Mouse (Mus musculus) lung, embryonic 15.5 days (tissue): ENCODE measurements at regions not wholly inside any gene's neighbourhood (a gene's known extent, or its start where the extent isn't known, plus 50 kb on each side); places are given as distances from the start of the nearest gene placed in this dataset.

Experiments used
- ATAC-seq: fragments of 200-750 bp; cut with Nextera tagmentation; 2 replicates; pipeline ENCODE4 v1.8.0; 2017; ENCODE audit warnings: moderate number of reproducible peaks, borderline replicate concordance; ENCODE audit not compliant: low FRiP score, low TSS enrichment; ENCODE audit errors: extremely low read depth
- H3K27ac ChIP-seq: fragments of 300-500 bp; sonication (generic); 2 replicates; pipeline ENCODE4 v1.5.1; 2015; ENCODE audit warnings: moderate library complexity, mild to moderate bottlenecking, inconsistent platforms
- H3K27me3 ChIP-seq: fragments of 300-500 bp; sonication (generic); 2 replicates; pipeline ENCODE4 v1.6.1; 2015; ENCODE audit warnings: inconsistent platforms
- H3K36me3 ChIP-seq: fragments of 300-500 bp; sonication (generic); 2 replicates; pipeline ENCODE4 v1.6.1; 2015; ENCODE audit warnings: inconsistent platforms
- H3K4me1 ChIP-seq: fragments of 300-500 bp; sonication (generic); 2 replicates; pipeline ENCODE4 v1.6.1; 2015; ENCODE audit warnings: inconsistent platforms
- H3K4me2 ChIP-seq: fragments of 300-500 bp; sonication (generic); 2 replicates; pipeline ENCODE4 v1.6.1; 2015; ENCODE audit warnings: inconsistent platforms, mild to moderate bottlenecking, moderate library complexity
- H3K4me3 ChIP-seq: fragments of 300-500 bp; sonication (generic); 2 replicates; pipeline ENCODE4 v1.5.1; 2015; ENCODE audit warnings: mild to moderate bottlenecking, inconsistent platforms
- H3K9ac ChIP-seq: fragments of 300-500 bp; sonication (generic); 2 replicates; pipeline ENCODE4 v1.6.1; 2015; ENCODE audit warnings: inconsistent platforms
- H3K9me3 ChIP-seq: fragments of 300-500 bp; sonication (generic); 2 replicates; pipeline ENCODE4 v1.6.1; 2016; ENCODE audit warnings: inconsistent platforms
- WGBS: fragments of 180-500 bp; shearing (Covaris S2); methylation state at CpG from one replicate; pipeline ENCODE4 v1.1.7; 2015; 5-methylcytosine and 5-hydroxymethylcytosine counted together

- Histone ChIP-seq H3K27me3 (no peaks in the 10 kb centered on the region), H3K27ac (no peak overlapping the region)
- 70% methylated on average over 5 of the region's 5 CpGs for WGBS
Measured at GRCm38 (mm10) chr7:83060733-83061132, 193.6 kb downstream of the Mex3b start.

GRCm38 (mm10) chr7:83061197-83061893 lies 194.2 kb downstream of the Mex3b start:
- peaks cover 5% of the 10 kb centered on the region; the same call in 1 of the 2 replicates for H3K4me1 ChIP-seq
- H3K36me3 ChIP-seq: no peaks in the 10 kb centered on the region
- no peak overlapping the region for H3K4me3 ChIP-seq
- H3K27me3 ChIP-seq: no peaks in the 10 kb centered on the region
- WGBS: 74% methylated on average over 7 of the region's 7 CpGs
- no peak for ATAC-seq
- no peak overlapping the region for H3K9ac ChIP-seq
- no peak overlapping the region for H3K27ac ChIP-seq
- H3K4me2 ChIP-seq: no peak overlapping the region
- H3K9me3 ChIP-seq: no peaks in the 10 kb centered on the region

More at GRCm38 (mm10) chr7:83060733-83061132, 193.6 kb downstream of the Mex3b start:
- Histone ChIP-seq H3K9ac (no peak overlapping the region), H3K36me3 (no peaks in the 10 kb centered on the region), H3K9me3 (no peaks in the 10 kb centered on the region), H3K4me1 (peaks cover 5% of the 10 kb centered on the region; the same call in 1 of the 2 replicates), H3K4me3 (no peak overlapping the region), H3K4me2 (no peak overlapping the region)
- no peak for ATAC-seq

- WGBS: 86% methylated on average over 6 of the region's 6 CpGs
- H3K4me3 ChIP-seq: no peak overlapping the region
- no peaks in the 10 kb centered on the region for H3K36me3 ChIP-seq
- H3K9me3 ChIP-seq: no peaks in the 10 kb centered on the region
- H3K27ac ChIP-seq: no peak overlapping the region
- ATAC-seq: no peak
- no peak overlapping the region for H3K9ac ChIP-seq
- no peaks in the 10 kb centered on the region for H3K4me1 ChIP-seq
- H3K4me2 ChIP-seq: no peak overlapping the region
- no peaks in the 10 kb centered on the region for H3K27me3 ChIP-seq
Measured at GRCm38 (mm10) chr7:83061894-83062477, 194.9 kb downstream of the Mex3b start.

- Histone ChIP-seq H3K4me1 (no peaks in the 10 kb centered on the region), H3K27me3 (no peaks in the 10 kb centered on the region), H3K9ac (no peak overlapping the region), H3K9me3 (no peaks in the 10 kb centered on the region), H3K27ac (no peak overlapping the region), H3K4me3 (no peak overlapping the region), H3K36me3 (no peaks in the 10 kb centered on the region), H3K4me2 (no peak overlapping the region)
- 74% methylated on average over 3 of the region's 3 CpGs for WGBS
- no peak for ATAC-seq
Measured at GRCm38 (mm10) chr7:83063559-83063958, 196.4 kb downstream of the Mex3b start.

GRCm38 (mm10) chr7:83065341-83065740 lies 198.2 kb downstream of the Mex3b start:
- no peaks in the 10 kb centered on the region for H3K27me3 ChIP-seq
- H3K9ac ChIP-seq: no peak overlapping the region
- no peak overlapping the region for H3K4me2 ChIP-seq
- H3K36me3 ChIP-seq: no peaks in the 10 kb centered on the region
- WGBS: 83% methylated on average over 3 of the region's 3 CpGs
- no peak overlapping the region for H3K27ac ChIP-seq
- no peaks in the 10 kb centered on the region for H3K4me1 ChIP-seq
- no peak for ATAC-seq
- H3K4me3 ChIP-seq: no peak overlapping the region
- no peaks in the 10 kb centered on the region for H3K9me3 ChIP-seq

DNA sequence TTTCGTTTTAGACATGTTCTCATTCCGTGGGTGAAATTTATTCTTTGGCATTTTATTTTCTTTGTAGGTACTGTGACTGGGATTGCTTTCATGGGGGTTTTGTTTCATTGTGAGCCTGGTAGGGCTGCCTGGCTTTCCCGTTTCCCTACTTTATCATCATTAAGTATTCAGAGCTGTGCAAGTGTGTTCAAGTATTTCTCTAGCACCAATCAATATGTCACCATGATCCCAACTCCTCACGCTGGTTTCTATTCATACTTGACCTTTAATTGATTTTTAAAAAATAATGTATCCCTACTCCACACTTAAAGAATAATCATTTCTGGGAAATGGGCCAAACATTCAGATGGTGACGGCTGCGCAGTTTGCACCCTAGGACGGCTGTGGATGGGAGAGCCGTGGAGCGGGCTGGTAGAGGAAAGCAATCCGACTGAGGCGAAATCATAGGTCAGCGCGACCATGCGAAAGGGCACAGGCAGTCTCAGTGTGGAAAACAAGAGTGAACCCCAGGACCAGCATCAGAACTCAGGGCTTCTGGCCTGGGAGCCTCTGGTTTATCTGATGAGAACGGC lies 207.4 kb downstream of the Mex3b start:
- no peaks in the 10 kb centered on the region for H3K36me3 ChIP-seq
- 51% methylated on average over 15 of the region's 15 CpGs for WGBS
- peak overlapping the region; percentile 37 for H3K4me2 ChIP-seq
- no peak overlapping the region for H3K9ac ChIP-seq
- H3K27ac ChIP-seq: no peak overlapping the region
- peaks cover 15% of the 10 kb centered on the region for H3K4me1 ChIP-seq
- no peak for ATAC-seq
- no peaks in the 10 kb centered on the region for H3K9me3 ChIP-seq
- H3K27me3 ChIP-seq: no peaks in the 10 kb centered on the region; the same call in 1 of the 2 replicates
- no peak overlapping the region for H3K4me3 ChIP-seq

GRCm38 (mm10) chr7:83075159-83075952 lies 208.2 kb downstream of the Mex3b start:
- Histone ChIP-seq H3K9ac (no peak overlapping the region), H3K4me2 (no peak overlapping the region), H3K27ac (no peak overlapping the region), H3K36me3 (no peaks in the 10 kb centered on the region), H3K9me3 (no peaks in the 10 kb centered on the region), H3K4me3 (no peak overlapping the region), H3K27me3 (no peaks in the 10 kb centered on the region; the same call in 1 of the 2 replicates), H3K4me1 (peaks cover 15% of the 10 kb centered on the region)
- ATAC-seq: no peak; the same call in 1 of the 2 replicates
- 56% methylated on average over 4 of the region's 4 CpGs for WGBS

DNA sequence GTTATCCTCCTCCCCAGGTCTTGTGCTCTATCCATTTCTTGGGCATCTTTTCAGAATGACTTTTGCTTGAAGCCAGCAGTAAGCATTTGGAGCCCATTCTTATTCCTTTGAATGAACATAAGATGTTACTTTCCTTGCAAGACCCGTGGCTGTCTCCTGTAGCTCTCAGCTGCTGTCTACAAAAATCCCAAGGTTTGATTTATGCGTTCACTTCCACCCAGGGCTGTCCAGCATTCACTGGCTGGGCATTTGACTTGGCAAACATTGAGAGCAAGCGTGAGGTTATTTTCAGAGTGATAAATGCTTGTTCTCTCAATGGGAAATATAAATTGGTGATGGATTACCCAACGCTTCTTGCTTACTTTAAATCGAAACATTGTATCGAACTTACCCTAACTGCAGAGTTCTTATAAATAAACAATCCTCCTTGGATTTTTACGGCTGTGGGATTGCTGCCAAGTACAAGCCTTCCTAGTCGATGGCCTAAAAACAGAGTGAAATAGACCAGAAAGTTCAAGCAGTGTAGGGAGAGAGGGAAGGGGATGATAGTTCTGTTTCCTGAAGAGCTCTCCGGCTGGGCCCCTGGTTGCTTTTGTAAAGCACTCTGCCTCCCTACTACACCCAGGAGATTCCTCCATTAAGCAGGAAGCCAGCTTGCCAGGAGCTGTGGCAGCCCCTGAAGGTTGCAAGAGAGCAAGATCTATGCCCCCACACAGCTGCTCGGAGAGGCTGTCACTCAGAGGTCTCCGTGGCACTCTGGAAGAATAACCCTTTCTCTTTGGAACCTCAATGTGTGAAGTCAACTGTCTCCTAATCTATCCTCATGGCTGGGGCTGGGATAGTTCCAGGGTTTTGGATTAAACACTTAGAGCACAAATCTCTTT lies 210.1 kb downstream of the Mex3b start:
- Histone ChIP-seq H3K9me3 (no peaks in the 10 kb centered on the region), H3K27me3 (no peaks in the 10 kb centered on the region; the same call in 1 of the 2 replicates), H3K9ac (no peak overlapping the region), H3K36me3 (no peaks in the 10 kb centered on the region), H3K27ac (0 out of 2 replicates have a peak overlapping the region, but pooled peaks have one; percentile 16), H3K4me1 (peaks cover 15% of the 10 kb centered on the region), H3K4me2 (0 out of 2 replicates have a peak overlapping the region, but pooled peaks have one; percentile 11), H3K4me3 (no peak overlapping the region)
- ATAC-seq: peak; percentile 59; the same call in 1 of the 2 replicates
- 13% methylated on average over 11 of the region's 11 CpGs for WGBS

GRCm38 (mm10) chr7:83077919-83078265 lies 210.8 kb downstream of the Mex3b start:
- WGBS: 20% methylated on average over 4 of the region's 4 CpGs
- Histone ChIP-seq H3K4me3 (no peak overlapping the region), H3K27me3 (no peaks in the 10 kb centered on the region; the same call in 1 of the 2 replicates), H3K36me3 (no peaks in the 10 kb centered on the region), H3K4me2 (no peak overlapping the region), H3K9ac (no peak overlapping the region), H3K9me3 (no peaks in the 10 kb centered on the region), H3K27ac (no peak overlapping the region), H3K4me1 (peaks cover 15% of the 10 kb centered on the region)
- ATAC-seq: no peak

GRCm38 (mm10) chr7:83078695-83079094 lies 211.6 kb downstream of the Mex3b start:
- Histone ChIP-seq H3K27ac (no peak overlapping the region), H3K4me1 (peaks cover 15% of the 10 kb centered on the region), H3K9ac (no peak overlapping the region), H3K4me2 (no peak overlapping the region), H3K36me3 (no peaks in the 10 kb centered on the region), H3K27me3 (no peaks in the 10 kb centered on the region; the same call in 1 of the 2 replicates), H3K4me3 (no peak overlapping the region), H3K9me3 (no peaks in the 10 kb centered on the region)
- 86% methylated on average over 4 of the region's 4 CpGs for WGBS
- ATAC-seq: no peak

DNA sequence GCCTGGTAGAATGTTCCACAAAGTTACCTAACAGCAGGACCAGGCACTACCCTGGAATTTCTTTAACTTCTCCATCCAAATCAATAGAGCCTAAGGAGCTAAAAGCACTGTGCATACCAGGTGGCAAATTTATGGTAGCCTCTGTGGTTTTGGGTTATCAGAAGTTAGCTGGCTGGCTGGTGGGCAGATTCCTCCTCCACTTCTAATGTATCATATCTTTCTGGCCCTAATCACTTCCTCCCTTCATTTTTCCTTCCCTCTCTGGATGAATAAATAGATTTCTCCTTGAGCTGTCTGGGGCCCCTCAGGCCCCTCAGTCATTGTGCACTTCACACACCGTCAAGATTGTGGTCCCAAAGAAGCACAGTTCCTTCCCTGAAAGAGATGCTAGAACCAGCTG lies 212.7 kb downstream of the Mex3b start:
- Histone ChIP-seq H3K4me2 (no peak overlapping the region), H3K4me1 (peaks cover 14% of the 10 kb centered on the region), H3K27me3 (no peaks in the 10 kb centered on the region; the same call in 1 of the 2 replicates), H3K4me3 (no peak overlapping the region), H3K9me3 (no peaks in the 10 kb centered on the region), H3K9ac (no peak overlapping the region), H3K36me3 (no peaks in the 10 kb centered on the region), H3K27ac (no peak overlapping the region)
- ATAC-seq: no peak
- 40% methylated on average over 1 of the region's 1 CpGs for WGBS
